Mouse (Mus musculus): ENCODE results near the gene Naa40.

DNA sequence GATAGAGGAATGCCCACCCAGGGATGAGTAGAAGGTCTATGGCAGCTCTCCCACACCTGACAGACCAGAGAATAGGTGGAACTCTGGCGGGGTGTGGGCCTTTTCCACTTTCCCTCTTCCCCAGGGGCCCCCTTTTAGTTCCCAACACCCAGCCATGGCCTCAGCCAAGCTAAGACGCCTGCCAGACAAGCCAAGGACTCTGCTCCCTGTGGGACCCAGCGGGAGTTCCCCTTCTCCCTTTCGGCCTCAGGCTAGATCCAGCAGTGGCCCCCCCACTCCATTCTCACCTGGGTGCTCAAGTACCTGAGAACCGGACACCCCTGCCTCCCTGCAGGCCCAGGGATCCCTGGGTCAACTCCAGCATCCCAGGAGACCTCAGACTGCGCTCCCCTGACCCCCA lies 18.8 kb downstream of the Naa40 start:
- TF ChIP-seq CTCF (IDR thresholded peaks at IDR 0.05; ENCODE audit: control insufficient read depth, insufficient read depth, insufficient replicate concordance, low read depth, low read length) (no peak), POLR2A (IDR thresholded peaks at IDR 0.05; ENCODE audit: control insufficient read depth, low read depth, low read length) (no peak)

Data from testis, adult 2 months (tissue).